Mouse (Mus musculus): Measurements from ENCODE around the gene Wfdc9. TPM values are rescaled to one million over a fixed set of nuclear protein-coding genes. Genes with fewer than 3 reads are reported as not detected.
"Not testable (repeated sequence)": the region's sequence is repeated elsewhere in the genome, so short reads cannot be mapped to it uniquely, and the experiment has no call there.

The Wfdc9 gene
- polyA plus RNA-seq, 1 experiment from 2014 or later: not detected

GRCm38 (mm10) chr2:164615386-164615785 is 41.0 kb downstream of the Wfdc9 start:
- Histone ChIP-seq H3K27me3 (ENCODE audit: control insufficient read depth, insufficient read depth, low read length) (no peaks in the 10 kb centered on the region), H3K36me3 (ENCODE audit: control insufficient read depth, insufficient read depth, low read length) (no peaks in the 10 kb centered on the region), H3K9me3 (ENCODE audit: control insufficient read depth, low read length) (no peaks in the 10 kb centered on the region), H3K9ac (ENCODE audit: low read length) (no peak overlapping the region), H3K4me3 (ENCODE audit: low read depth, low read length) (no peak overlapping the region), H3K4me1 (replicated peaks; ENCODE audit: control insufficient read depth, insufficient read depth) (no peaks in the 10 kb centered on the region), H3K4me2 (replicated peaks; ENCODE audit: low read depth) (no peak overlapping the region), H3K27ac (replicated peaks) (no peak overlapping the region)
- ATAC-seq (ENCODE audit: low FRiP score, low TSS enrichment): no peak
- WGBS: 86% methylated on average over 3 of the region's 3 CpGs
- TF ChIP-seq CTCF (IDR thresholded peaks at IDR 0.05; ENCODE audit: low read depth) (no peak), EP300 (optimal IDR thresholded peaks at IDR 0.05) (no peak)
- DNase-seq (ENCODE audit: low spot score): no peak

DNA sequence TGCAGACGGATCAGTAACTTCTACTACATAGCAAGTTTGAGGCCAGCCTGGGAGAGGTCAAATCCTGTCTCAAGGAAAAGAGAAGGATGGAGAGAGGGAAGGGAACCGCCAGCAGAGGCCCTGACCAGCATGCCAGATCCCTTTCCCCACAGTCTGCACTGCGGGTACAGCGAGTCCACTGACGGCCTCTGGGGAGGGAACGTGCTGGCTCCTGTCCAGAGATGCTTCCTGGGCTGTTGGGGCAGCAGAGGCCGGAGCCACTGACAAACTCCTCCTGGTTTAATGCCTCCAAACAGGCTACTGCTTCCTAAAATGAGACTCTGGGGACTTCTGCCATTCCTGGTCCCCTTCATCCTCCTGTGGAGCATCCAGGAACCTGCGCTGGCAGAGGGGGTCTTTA is 42.9 kb downstream of the Wfdc9 start, which contains the start of the genes Wfdc6b and Wfdc8:
Gene Wfdc6b, plus strand, starts transcription at position 52 of the 400 bp plus-strand sequence.
Gene Wfdc8, minus strand, starts transcription at position 156 of the 400 bp plus-strand sequence.
- not testable (repeated sequence) for H3K27ac ChIP-seq (replicated peaks); H3K9ac ChIP-seq (ENCODE audit: low read length); H3K9me3 ChIP-seq (ENCODE audit: control insufficient read depth, low read length); ATAC-seq (ENCODE audit: low FRiP score, low TSS enrichment); H3K4me3 ChIP-seq (ENCODE audit: low read depth, low read length); DNase-seq (ENCODE audit: low spot score); H3K27me3 ChIP-seq (ENCODE audit: control insufficient read depth, insufficient read depth, low read length); H3K4me2 ChIP-seq (replicated peaks; ENCODE audit: low read depth); H3K4me1 ChIP-seq (replicated peaks; ENCODE audit: control insufficient read depth, insufficient read depth); H3K36me3 ChIP-seq (ENCODE audit: control insufficient read depth, insufficient read depth, low read length)
- 44% methylated on average over 8 of the region's 8 CpGs for WGBS

DNA sequence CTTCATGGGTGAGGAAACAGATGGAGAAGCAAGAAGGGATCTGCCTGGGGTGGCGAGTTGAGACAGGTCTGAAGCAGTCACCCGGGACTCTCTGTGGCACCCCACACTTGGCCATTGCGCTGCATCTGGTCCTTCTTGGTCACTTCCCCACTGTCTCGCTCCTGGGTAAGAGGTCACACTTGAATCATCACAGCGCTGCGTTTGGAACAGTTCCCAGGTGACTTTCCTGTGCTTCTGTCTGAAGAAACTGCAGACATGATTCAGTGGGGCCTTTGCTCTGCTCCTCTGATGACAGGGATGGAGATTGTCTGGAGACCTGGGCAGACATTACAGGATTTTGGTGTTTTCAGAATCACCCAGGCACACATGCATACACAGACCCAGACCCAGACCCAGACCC is 47.6 kb downstream of the Wfdc9 start:
- no peak for DNase-seq (ENCODE audit: low spot score)

DNA sequence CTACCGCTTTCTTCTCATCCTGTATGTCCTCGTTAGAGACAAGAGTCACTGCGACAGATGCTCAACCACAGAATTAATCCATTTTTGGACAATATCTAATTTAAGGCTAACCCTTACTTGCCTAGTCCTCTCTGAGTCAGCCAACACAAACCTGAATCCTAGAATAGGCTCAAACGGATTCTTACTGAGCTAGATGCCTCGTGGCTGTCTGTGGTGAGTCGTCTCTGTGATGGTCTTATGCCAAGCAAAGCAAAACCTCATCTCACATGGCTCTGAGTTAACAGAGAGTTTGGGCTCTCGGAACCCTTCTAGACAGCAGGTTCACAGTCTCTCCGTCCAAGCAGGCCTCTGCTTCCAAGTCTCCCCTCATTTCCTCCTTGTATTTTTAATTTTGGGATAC is 52.0 kb downstream of the Wfdc9 start:
- H3K27ac ChIP-seq (replicated peaks): no peak overlapping the region
- H3K4me3 ChIP-seq (ENCODE audit: low read depth, low read length): no peak overlapping the region
- DNase-seq (ENCODE audit: low spot score) (no peak), ATAC-seq (ENCODE audit: low FRiP score, low TSS enrichment) (no peak)
- H3K9me3 ChIP-seq (ENCODE audit: control insufficient read depth, low read length): no peaks in the 10 kb centered on the region
- no peak for TF ChIP-seq CTCF (IDR thresholded peaks at IDR 0.05; ENCODE audit: low read depth)
- no peak for TF ChIP-seq EP300 (optimal IDR thresholded peaks at IDR 0.05)
- H3K36me3 ChIP-seq (ENCODE audit: control insufficient read depth, insufficient read depth, low read length): no peaks in the 10 kb centered on the region
- no peaks in the 10 kb centered on the region for H3K27me3 ChIP-seq (ENCODE audit: control insufficient read depth, insufficient read depth, low read length)
- no peaks in the 10 kb centered on the region for H3K4me1 ChIP-seq (replicated peaks; ENCODE audit: control insufficient read depth, insufficient read depth)
- 88% methylated on average over 8 of the region's 8 CpGs for WGBS
- no peak overlapping the region for H3K9ac ChIP-seq (ENCODE audit: low read length)
- no peak overlapping the region for H3K4me2 ChIP-seq (replicated peaks; ENCODE audit: low read depth)

More for the DNA sequence above, 47.6 kb downstream of the Wfdc9 start:
- TF ChIP-seq CTCF (IDR thresholded peaks at IDR 0.05; ENCODE audit: low read depth): no peak
- no peak for TF ChIP-seq EP300 (optimal IDR thresholded peaks at IDR 0.05)
- Histone ChIP-seq H3K36me3 (ENCODE audit: control insufficient read depth, insufficient read depth, low read length) (no peaks in the 10 kb centered on the region), H3K4me3 (ENCODE audit: low read depth, low read length) (no peak overlapping the region), H3K27me3 (ENCODE audit: control insufficient read depth, insufficient read depth, low read length) (no peaks in the 10 kb centered on the region), H3K27ac (replicated peaks) (no peak overlapping the region), H3K9me3 (ENCODE audit: control insufficient read depth, low read length) (no peaks in the 10 kb centered on the region), H3K4me1 (replicated peaks; ENCODE audit: control insufficient read depth, insufficient read depth) (no peaks in the 10 kb centered on the region), H3K4me2 (replicated peaks; ENCODE audit: low read depth) (no peak overlapping the region), H3K9ac (ENCODE audit: low read length) (no peak overlapping the region)
- 67% methylated on average over 6 of the region's 6 CpGs for WGBS
- no peak for ATAC-seq (ENCODE audit: low FRiP score, low TSS enrichment)

- Histone ChIP-seq H3K4me3 (ENCODE audit: low read depth, low read length) (no peak overlapping the region), H3K36me3 (ENCODE audit: control insufficient read depth, insufficient read depth, low read length) (no peaks in the 10 kb centered on the region), H3K4me2 (replicated peaks; ENCODE audit: low read depth) (no peak overlapping the region), H3K27me3 (ENCODE audit: control insufficient read depth, insufficient read depth, low read length) (no peaks in the 10 kb centered on the region), H3K9ac (ENCODE audit: low read length) (no peak overlapping the region), H3K4me1 (replicated peaks; ENCODE audit: control insufficient read depth, insufficient read depth) (no peaks in the 10 kb centered on the region), H3K27ac (replicated peaks) (no peak overlapping the region), H3K9me3 (ENCODE audit: control insufficient read depth, low read length) (no peaks in the 10 kb centered on the region)
- ATAC-seq (ENCODE audit: low FRiP score, low TSS enrichment) (no peak), DNase-seq (ENCODE audit: low spot score) (no peak)
- 89% methylated on average over 3 of the region's 3 CpGs for WGBS
- TF ChIP-seq EP300 (optimal IDR thresholded peaks at IDR 0.05) (no peak), CTCF (IDR thresholded peaks at IDR 0.05; ENCODE audit: low read depth) (peak; percentile 18; the same call in 1 of the 2 replicates)
These were observed 52.9 kb downstream of the Wfdc9 start for GRCm38 (mm10) chr2:164603482-164603881.

DNA sequence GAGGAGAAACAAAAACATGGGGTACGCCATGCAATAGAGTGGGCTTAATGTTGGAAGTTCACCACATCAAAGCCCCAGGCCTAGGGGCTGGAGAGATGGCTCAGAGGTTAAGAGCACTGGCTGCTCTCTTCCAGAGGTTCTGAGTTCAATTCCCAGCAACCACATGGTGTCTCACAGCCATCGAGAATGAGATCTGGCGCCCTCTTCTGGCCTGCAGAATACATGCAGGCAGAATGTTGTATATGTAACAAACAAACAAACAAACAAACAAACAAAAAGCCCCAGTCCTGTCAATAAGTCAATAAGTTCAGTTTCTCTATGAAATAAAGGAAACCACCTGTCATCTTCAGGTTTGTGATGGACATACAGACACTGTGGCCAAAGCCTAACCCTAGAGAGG is 56.2 kb downstream of the Wfdc9 start:
- ATAC-seq (ENCODE audit: low FRiP score, low TSS enrichment) (no peak), DNase-seq (ENCODE audit: low spot score) (no peak)
- TF ChIP-seq CTCF (IDR thresholded peaks at IDR 0.05; ENCODE audit: low read depth) (peak; percentile 32), EP300 (optimal IDR thresholded peaks at IDR 0.05) (no peak)
- Histone ChIP-seq H3K36me3 (ENCODE audit: control insufficient read depth, insufficient read depth, low read length) (no peaks in the 10 kb centered on the region), H3K9me3 (ENCODE audit: control insufficient read depth, low read length) (no peaks in the 10 kb centered on the region), H3K9ac (ENCODE audit: low read length) (no peak overlapping the region), H3K4me3 (ENCODE audit: low read depth, low read length) (no peak overlapping the region), H3K4me1 (replicated peaks; ENCODE audit: control insufficient read depth, insufficient read depth) (no peaks in the 10 kb centered on the region), H3K4me2 (replicated peaks; ENCODE audit: low read depth) (no peak overlapping the region), H3K27me3 (ENCODE audit: control insufficient read depth, insufficient read depth, low read length) (no peaks in the 10 kb centered on the region), H3K27ac (replicated peaks) (no peak overlapping the region)
- WGBS: 77% methylated on average over 3 of the region's 3 CpGs

Other genes starting within 250 kb of the Wfdc9 start
- 133 and 143 TPM in 2 replicates for gene Sdc4, start 212.7 kb downstream of the Wfdc9 start, polyA plus RNA-seq (2015; fragmentation: Nextera tagmentation; extraction: Ambion mirVana)
- 46.9 and 48.6 TPM in 2 replicates for gene Sys1, start 199.6 kb downstream of the Wfdc9 start, polyA plus RNA-seq (2015; fragmentation: Nextera tagmentation; extraction: Ambion mirVana)
- 26.9 and 28.1 TPM in 2 replicates for gene Gm20458, start 195.6 kb downstream of the Wfdc9 start, polyA plus RNA-seq (2015; fragmentation: Nextera tagmentation; extraction: Ambion mirVana)
- not detected in 2 replicates for gene Trp53tg5, start 182.9 kb downstream of the Wfdc9 start, polyA plus RNA-seq (2015; fragmentation: Nextera tagmentation; extraction: Ambion mirVana)
- 27.3 and 27.8 TPM in 2 replicates for gene Dbndd2, start 170.5 kb downstream of the Wfdc9 start, polyA plus RNA-seq (2015; fragmentation: Nextera tagmentation; extraction: Ambion mirVana)
- gene Pigt, start 159.1 kb downstream of the Wfdc9 start, polyA plus RNA-seq (2015; fragmentation: Nextera tagmentation; extraction: Ambion mirVana): 53.6 and 54.7 TPM in 2 replicates
- 123 and 147 TPM in 2 replicates for gene Wfdc2, start 94.2 kb downstream of the Wfdc9 start, polyA plus RNA-seq (2015; fragmentation: Nextera tagmentation; extraction: Ambion mirVana)
- not detected in 2 replicates for gene Spint3, start 83.1 kb downstream of the Wfdc9 start, polyA plus RNA-seq (2015; fragmentation: Nextera tagmentation; extraction: Ambion mirVana)
- 0.75 and 1.1 TPM in 2 replicates for gene Wfdc6a, start 71.1 kb downstream of the Wfdc9 start, polyA plus RNA-seq (2015; fragmentation: Nextera tagmentation; extraction: Ambion mirVana)
- gene Eppin, start 63.0 kb downstream of the Wfdc9 start, polyA plus RNA-seq (2015; fragmentation: Nextera tagmentation; extraction: Ambion mirVana): not detected in 2 replicates
- gene Wfdc6b, start 43.1 kb downstream of the Wfdc9 start, polyA plus RNA-seq (2015; fragmentation: Nextera tagmentation; extraction: Ambion mirVana): not detected in 2 replicates
- gene Wfdc8, start 43.0 kb downstream of the Wfdc9 start, polyA plus RNA-seq (2015; fragmentation: Nextera tagmentation; extraction: Ambion mirVana): not detected in 2 replicates
- not detected in 2 replicates for gene Wfdc16, start 17.8 kb downstream of the Wfdc9 start, polyA plus RNA-seq (2015; fragmentation: Nextera tagmentation; extraction: Ambion mirVana)
- gene Wfdc10, start 537 bp downstream of the Wfdc9 start, polyA plus RNA-seq (2015; fragmentation: Nextera tagmentation; extraction: Ambion mirVana): 12.2 and 12.6 TPM in 2 replicates
- not detected in 2 replicates for gene Wfdc11, start 17.5 kb upstream of the Wfdc9 start, polyA plus RNA-seq (2015; fragmentation: Nextera tagmentation; extraction: Ambion mirVana)
- gene Wfdc13, start 28.5 kb upstream of the Wfdc9 start, polyA plus RNA-seq (2015; fragmentation: Nextera tagmentation; extraction: Ambion mirVana): 2.1 and 2.6 TPM in 2 replicates
- gene Spint4, start 41.9 kb upstream of the Wfdc9 start, polyA plus RNA-seq (2015; fragmentation: Nextera tagmentation; extraction: Ambion mirVana): not detected in 2 replicates
- not detected in 2 replicates for gene Spint5, start 58.7 kb upstream of the Wfdc9 start, polyA plus RNA-seq (2015; fragmentation: Nextera tagmentation; extraction: Ambion mirVana)
- 1.4 TPM in 2 replicates for gene Wfdc3, start 89.3 kb upstream of the Wfdc9 start, polyA plus RNA-seq (2015; fragmentation: Nextera tagmentation; extraction: Ambion mirVana)
- gene Dnttip1, start 89.4 kb upstream of the Wfdc9 start, polyA plus RNA-seq (2015; fragmentation: Nextera tagmentation; extraction: Ambion mirVana): 38.0 and 39.1 TPM in 2 replicates
- gene Ube2c, start 113.3 kb upstream of the Wfdc9 start, polyA plus RNA-seq (2015; fragmentation: Nextera tagmentation; extraction: Ambion mirVana): 74.1 and 104 TPM in 2 replicates
- 7.0 and 8.5 TPM in 2 replicates for gene Tnnc2, start 123.4 kb upstream of the Wfdc9 start, polyA plus RNA-seq (2015; fragmentation: Nextera tagmentation; extraction: Ambion mirVana)
- gene Snx21, start 129.2 kb upstream of the Wfdc9 start, polyA plus RNA-seq (2015; fragmentation: Nextera tagmentation; extraction: Ambion mirVana): 13.9 and 14.9 TPM in 2 replicates
- gene Acot8, start 148.3 kb upstream of the Wfdc9 start, polyA plus RNA-seq (2015; fragmentation: Nextera tagmentation; extraction: Ambion mirVana): 39.4 and 43.8 TPM in 2 replicates
- gene Zswim3, start 148.5 kb upstream of the Wfdc9 start, polyA plus RNA-seq (2015; fragmentation: Nextera tagmentation; extraction: Ambion mirVana): 3.8 and 4.4 TPM in 2 replicates
- 10.1 and 11.4 TPM in 2 replicates for gene Zswim1, start 166.1 kb upstream of the Wfdc9 start, polyA plus RNA-seq (2015; fragmentation: Nextera tagmentation; extraction: Ambion mirVana)
- not detected in 2 replicates for gene Spata25, start 172.0 kb upstream of the Wfdc9 start, polyA plus RNA-seq (2015; fragmentation: Nextera tagmentation; extraction: Ambion mirVana)
- gene Ctsa, start 176.3 kb upstream of the Wfdc9 start, polyA plus RNA-seq (2015; fragmentation: Nextera tagmentation; extraction: Ambion mirVana): 107 and 114 TPM in 2 replicates
- 4.6 and 5.3 TPM in 2 replicates for gene Neurl2, start 176.9 kb upstream of the Wfdc9 start, polyA plus RNA-seq (2015; fragmentation: Nextera tagmentation; extraction: Ambion mirVana)
- 42.7 and 44.2 TPM in 2 replicates for gene Pltp, start 201.1 kb upstream of the Wfdc9 start, polyA plus RNA-seq (2015; fragmentation: Nextera tagmentation; extraction: Ambion mirVana)
- gene Pcif1, start 222.7 kb upstream of the Wfdc9 start, polyA plus RNA-seq (2015; fragmentation: Nextera tagmentation; extraction: Ambion mirVana): 49.2 and 51.4 TPM in 2 replicates